Mouse (Mus musculus) stomach, embryonic 14.5 days (tissue): ENCODE results near the gene Mlxip. TPM values are rescaled to one million over a fixed set of nuclear protein-coding genes. Genes with fewer than 3 reads are reported as not detected.

ENCODE experiments used
- ATAC-seq: fragments of 200-750 bp; cut with Nextera tagmentation; 2 replicates; pipeline ENCODE4 v1.8.0; 2017; ENCODE audit warnings: low read depth, moderate TSS enrichment; ENCODE audit not compliant: insufficient number of reproducible peaks, insufficient read depth, low FRiP score
- H3K27ac ChIP-seq: fragments of 300-500 bp; sonication (generic); 2 replicates; pipeline ENCODE4 v1.5.1; 2014; ENCODE audit warnings: mild to moderate bottlenecking, low read length, moderate library complexity, mixed read lengths
- H3K27me3 ChIP-seq: fragments of 300-500 bp; sonication (generic); 2 replicates; pipeline ENCODE4 v1.6.1; 2014; ENCODE audit warnings: low read length, control low read depth, mixed read lengths; ENCODE audit not compliant: control insufficient read depth, insufficient read depth
- H3K36me3 ChIP-seq: fragments of 300-500 bp; sonication (generic); 2 replicates; pipeline ENCODE4 v1.6.1; 2014; ENCODE audit warnings: mild to moderate bottlenecking, control low read depth, low read length, moderate library complexity, mixed read lengths; ENCODE audit not compliant: control insufficient read depth, insufficient read depth
- H3K4me1 ChIP-seq: fragments of 300-500 bp; sonication (generic); 2 replicates; pipeline ENCODE4 v1.6.1; 2014; ENCODE audit warnings: low read length, control low read depth, mixed read lengths; ENCODE audit not compliant: control insufficient read depth, insufficient read depth
- H3K4me2 ChIP-seq: fragments of 300-500 bp; sonication (generic); replicated peaks from 2 replicates; pipeline ENCODE4 v1.6.1; 2014; ENCODE audit warnings: low read depth, low read length, control low read depth
- H3K4me3 ChIP-seq: fragments of 300-500 bp; sonication (generic); 2 replicates; pipeline ENCODE4 v1.5.1; 2014; ENCODE audit warnings: low read depth, low read length, control low read depth
- H3K9ac ChIP-seq: fragments of 300-500 bp; sonication (generic); replicated peaks from 2 replicates; pipeline ENCODE4 v1.6.1; 2014; ENCODE audit warnings: low read depth, mild to moderate bottlenecking, control low read depth, low read length, moderate library complexity, mixed read lengths
- H3K9me3 ChIP-seq: fragments of 300-500 bp; sonication (generic); 2 replicates; pipeline ENCODE4 v1.6.1; 2016; ENCODE audit warnings: low read depth, low read length, control low read depth; ENCODE audit not compliant: control insufficient read depth
- WGBS: fragments of 180-500 bp; shearing (Covaris S2); extraction: QIAGEN DNeasy Blood & Tissue Kit; methylation state at CpG from one replicate; pipeline ENCODE4 v1.1.7; 2014; 5-methylcytosine and 5-hydroxymethylcytosine counted together
- polyA plus RNA-seq: library from polyadenylated mRNA; unstranded; fragments of >200 nt; fragmentation: Nextera tagmentation; extraction: Ambion mirVana; gene quantifications from 2 replicates; pipeline ENCODE4 v1.2.1, GENCODE M21; 2014

Gene Mlxip
- polyA plus RNA-seq, 1 experiment from 2014 or later, result 27.6 TPM

DNA sequence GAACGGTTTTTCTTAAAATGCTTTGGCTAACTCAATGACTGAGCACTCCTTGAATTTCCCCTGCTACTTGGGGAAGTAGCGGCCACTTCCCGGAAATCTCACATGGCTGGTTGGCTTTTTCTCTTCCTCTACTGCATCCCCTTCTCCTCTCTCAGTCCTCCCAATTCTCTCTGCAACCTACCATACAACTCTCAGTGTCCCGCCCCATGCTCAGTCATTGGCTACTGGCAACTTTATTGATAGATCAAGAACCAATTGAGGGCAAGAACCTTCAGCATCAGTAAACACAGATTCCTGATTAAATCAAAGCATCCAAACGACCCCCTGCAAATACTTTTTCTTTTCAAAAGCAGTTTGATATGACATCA lies 3.2 kb upstream of the Mlxip start:
- H3K36me3 ChIP-seq, result no peaks in the 10 kb centered on the region
- H3K9ac ChIP-seq, result no peak overlapping the region
- no peak for ATAC-seq
- no peak overlapping the region for H3K27ac ChIP-seq
- no peaks in the 10 kb centered on the region for H3K27me3 ChIP-seq
- 15% methylated on average over 5 of the region's 5 CpGs for WGBS
- H3K4me1 ChIP-seq, result peaks cover 17% of the 10 kb centered on the region; the same call in 1 of the 2 replicates
- H3K4me3 ChIP-seq, result peak overlapping the region; percentile 26
- H3K9me3 ChIP-seq, result no peaks in the 10 kb centered on the region
- peak overlapping the region; percentile 42 for H3K4me2 ChIP-seq

- H3K9ac ChIP-seq, result peak overlapping the region; percentile 88; the same call in 1 of the 2 replicates
- ATAC-seq, result no peak; the same call in 1 of the 2 replicates
- peak overlapping the region; percentile 85 for H3K27ac ChIP-seq
- H3K36me3 ChIP-seq, result no peaks in the 10 kb centered on the region
- WGBS, result 14% methylated on average over 5 of the region's 5 CpGs
- peak overlapping the region; percentile 95 for H3K4me3 ChIP-seq
- peak overlapping the region; percentile 81 for H3K4me2 ChIP-seq
- H3K27me3 ChIP-seq, result no peaks in the 10 kb centered on the region
- peaks cover 33% of the 10 kb centered on the region for H3K4me1 ChIP-seq
- no peaks in the 10 kb centered on the region for H3K9me3 ChIP-seq
Measured at GRCm38 (mm10) chr5:123393786-123394302, 754 bp upstream of the Mlxip start.

GRCm38 (mm10) chr5:123394957-123395881 lies 621 bp downstream of the Mlxip start:
- Histone ChIP-seq H3K9ac (peak overlapping the region; percentile 88), H3K27ac (peak overlapping the region; percentile 85), H3K4me1 (peaks cover 33% of the 10 kb centered on the region), H3K27me3 (no peaks in the 10 kb centered on the region), H3K4me3 (peak overlapping the region; percentile 95), H3K9me3 (no peaks in the 10 kb centered on the region), H3K4me2 (peak overlapping the region; percentile 81), H3K36me3 (no peaks in the 10 kb centered on the region)
- peak; percentile 11; the same call in 1 of the 2 replicates for ATAC-seq
- WGBS, result under 1% methylated on average over 64 of the region's 65 CpGs

GRCm38 (mm10) chr5:123396901-123397464 lies 2.4 kb downstream of the Mlxip start:
- WGBS, result 52% methylated on average over 8 of the region's 8 CpGs
- Histone ChIP-seq H3K36me3 (no peaks in the 10 kb centered on the region), H3K4me1 (peaks cover 33% of the 10 kb centered on the region), H3K27me3 (no peaks in the 10 kb centered on the region), H3K4me3 (peak overlapping the region; percentile 95), H3K9ac (peak overlapping the region; percentile 8; the same call in 1 of the 2 replicates), H3K27ac (no peak overlapping the region), H3K9me3 (no peaks in the 10 kb centered on the region), H3K4me2 (peak overlapping the region; percentile 81)
- no peak for ATAC-seq

DNA sequence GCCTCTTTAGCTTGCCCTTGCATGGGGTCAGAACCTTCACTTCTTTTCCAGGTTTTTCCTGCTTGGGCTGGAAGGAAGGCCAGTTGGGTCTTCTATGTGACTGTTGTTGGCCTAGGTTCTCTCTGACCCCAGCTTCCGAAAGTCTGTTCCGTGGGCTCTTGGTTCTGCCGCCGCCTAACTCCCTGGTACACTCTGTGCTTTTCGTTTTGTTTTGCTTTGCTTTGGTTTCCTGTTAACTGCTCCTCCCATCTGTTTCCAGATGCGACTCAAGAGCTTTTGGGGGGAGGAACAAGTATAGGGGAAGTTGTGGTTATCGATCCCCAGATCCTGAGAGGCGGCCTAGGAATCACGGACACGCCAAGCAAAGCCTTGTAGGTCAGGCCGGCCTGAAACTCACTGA lies 3.2 kb downstream of the Mlxip start:
- 79% methylated on average over 11 of the region's 11 CpGs for WGBS

DNA sequence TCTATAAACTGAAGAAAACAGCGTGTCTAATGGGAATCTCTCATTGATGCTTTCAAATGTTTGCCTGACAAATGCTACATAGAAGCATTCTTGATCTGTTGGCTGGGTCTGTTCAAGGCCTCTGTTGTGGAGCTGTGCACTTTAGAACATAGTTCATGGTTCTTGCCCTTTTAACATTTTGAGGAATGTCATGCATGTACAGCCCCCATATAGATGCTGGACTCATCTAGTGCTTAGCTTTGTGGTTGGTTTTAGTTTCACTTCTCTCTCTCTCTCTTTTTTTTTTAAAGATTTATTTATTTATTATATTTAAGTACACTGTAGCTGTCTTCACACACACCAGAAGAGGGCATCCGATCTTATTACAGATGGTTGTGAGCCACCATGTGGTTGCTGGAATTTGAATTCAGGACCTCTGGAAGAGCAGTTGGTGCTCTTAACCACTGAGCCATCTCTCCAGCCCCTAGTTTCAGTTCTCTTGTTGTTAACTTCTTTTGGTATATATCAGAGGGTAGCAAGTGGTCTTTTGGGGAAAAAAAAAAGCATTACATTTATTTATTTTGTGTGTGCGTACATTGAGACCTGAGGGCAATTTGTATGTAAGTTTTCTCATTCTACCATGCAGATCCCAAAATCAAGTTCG lies 4.4 kb downstream of the Mlxip start:
- Histone ChIP-seq H3K27me3 (no peaks in the 10 kb centered on the region), H3K27ac (no peak overlapping the region), H3K4me1 (peaks cover 25% of the 10 kb centered on the region), H3K4me2 (no peak overlapping the region), H3K9ac (no peak overlapping the region), H3K4me3 (no peak overlapping the region), H3K9me3 (no peaks in the 10 kb centered on the region), H3K36me3 (no peaks in the 10 kb centered on the region)
- no peak for ATAC-seq
- WGBS, result 84% methylated on average over 4 of the region's 4 CpGs

More for the DNA sequence above, 3.2 kb downstream of the Mlxip start:
- Histone ChIP-seq H3K9me3 (no peaks in the 10 kb centered on the region), H3K27ac (no peak overlapping the region), H3K4me2 (0 out of 2 replicates have a peak overlapping the region, but pooled peaks have one; percentile 18), H3K4me3 (no peak overlapping the region), H3K4me1 (peaks cover 33% of the 10 kb centered on the region), H3K36me3 (no peaks in the 10 kb centered on the region), H3K27me3 (no peaks in the 10 kb centered on the region), H3K9ac (no peak overlapping the region)
- no peak for ATAC-seq

GRCm38 (mm10) chr5:123404480-123404879 lies 9.9 kb downstream of the Mlxip start:
- ATAC-seq, result no peak
- 0 out of 2 replicates have a peak, but pooled peaks cover 3% of the 10 kb centered on the region for H3K4me1 ChIP-seq
- H3K9ac ChIP-seq, result no peak overlapping the region
- no peaks in the 10 kb centered on the region for H3K36me3 ChIP-seq
- no peaks in the 10 kb centered on the region for H3K9me3 ChIP-seq
- no peak overlapping the region for H3K27ac ChIP-seq
- WGBS, result 95% methylated on average over 3 of the region's 3 CpGs
- no peaks in the 10 kb centered on the region for H3K27me3 ChIP-seq
- no peak overlapping the region for H3K4me3 ChIP-seq
- no peak overlapping the region for H3K4me2 ChIP-seq

GRCm38 (mm10) chr5:123406952-123407351 lies 12.4 kb downstream of the Mlxip start:
- H3K36me3 ChIP-seq, result no peaks in the 10 kb centered on the region
- no peaks in the 10 kb centered on the region for H3K9me3 ChIP-seq
- H3K27ac ChIP-seq, result no peak overlapping the region
- no peak for ATAC-seq
- no peak overlapping the region for H3K4me3 ChIP-seq
- no peak overlapping the region for H3K4me2 ChIP-seq
- H3K4me1 ChIP-seq, result 0 out of 2 replicates have a peak, but pooled peaks cover 3% of the 10 kb centered on the region
- WGBS, result 62% methylated on average over 2 of the region's 2 CpGs
- no peak overlapping the region for H3K9ac ChIP-seq
- H3K27me3 ChIP-seq, result no peaks in the 10 kb centered on the region
